9 mouse cellular contexts compared by ENCODE assay signal in the genomic region with DNA sequence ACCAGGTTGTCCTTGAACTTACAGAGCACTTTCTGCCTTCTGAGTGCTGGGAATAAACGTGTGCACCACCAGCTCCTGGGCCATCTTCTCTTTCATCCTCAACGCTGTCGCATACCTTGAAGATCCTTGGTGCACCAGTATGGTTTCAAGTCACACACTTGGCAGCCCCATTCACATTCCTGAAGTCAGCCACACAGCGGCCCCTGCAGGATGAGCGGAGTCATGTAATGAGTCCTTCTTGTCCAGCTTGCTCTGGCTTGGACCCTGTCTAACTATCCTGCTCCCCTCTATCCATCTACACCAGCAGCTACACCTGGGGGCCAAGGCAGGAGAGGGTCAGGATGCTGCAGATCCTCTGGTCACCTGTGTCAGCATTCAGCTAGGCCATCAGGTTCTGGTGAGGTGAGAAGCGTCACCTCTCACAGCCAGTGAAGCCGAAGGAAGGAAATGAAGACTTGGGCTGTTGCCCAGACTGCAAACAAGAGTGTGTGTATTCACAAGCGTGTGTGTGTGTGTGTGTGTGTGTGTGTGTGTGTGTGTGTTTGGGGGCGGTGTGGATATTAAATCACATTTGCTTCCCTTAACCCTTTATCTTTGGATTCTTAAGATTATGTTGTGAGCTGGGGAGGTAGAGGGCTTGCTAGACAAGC. TPM values are rescaled to one million over a fixed set of nuclear protein-coding genes. Genes with fewer than 3 reads are reported as not detected.
DNase-seq lines count a peak whose midpoint lies in the region; ATAC-seq and TF ChIP-seq lines count a peak whose summit lies in the region.
"Had no signal": no experiment of that assay in that cellular context is flagged by ENCODE, and none has a peak within 500 bp of the region (broad histone marks: within the 10 kb centered on the region; RNA-seq: fewer than 3 reads in every experiment).

No protein-coding gene starts in this region.

- H3K4me3 ChIP-seq in liver, adult 2 months (ENCODE audit: insufficient read depth, low read depth, low read length), result no peak overlapping the region
- H3K4me3 ChIP-seq in liver, embryonic 11.5 days (ENCODE audit: low read depth, low read length), result no peak overlapping the region
- no peak overlapping the region for H3K4me3 ChIP-seq in bone marrow, adult 2 months (replicated peaks; ENCODE audit: control insufficient read depth, low read depth, low read length)
- H3K4me3 ChIP-seq in kidney, embryonic 15.5 days (replicated peaks), result no peak overlapping the region
- H3K4me3 ChIP-seq: erythroblast, embryonic 14.5 days had no signal

- no peaks in the 10 kb centered on the region for H3K27me3 ChIP-seq in liver, adult 2 months (ENCODE audit: control insufficient read depth, insufficient read depth, low read length)
- 0 out of 2 replicates have a peak, but pooled peaks cover 2% of the 10 kb centered on the region for H3K27me3 ChIP-seq in liver, embryonic 11.5 days (replicated peaks; ENCODE audit: control insufficient read depth, insufficient read depth, low read length)
- H3K27me3 ChIP-seq in kidney, embryonic 15.5 days, result no peaks in the 10 kb centered on the region

- no peaks in the 10 kb centered on the region for H3K4me1 ChIP-seq in liver, adult 2 months (ENCODE audit: control insufficient read depth, insufficient read depth, low read length)
- peaks cover 9% of the 10 kb centered on the region for H3K4me1 ChIP-seq in liver, embryonic 11.5 days (replicated peaks; ENCODE audit: control insufficient read depth, insufficient read depth, low read length)
- H3K4me1 ChIP-seq in bone marrow, adult 2 months (ENCODE audit: control insufficient read depth, insufficient read depth, low read length), result no peaks in the 10 kb centered on the region; the same call in 1 of the 2 replicates
- H3K4me1 ChIP-seq in kidney, embryonic 15.5 days, result peaks cover 13% of the 10 kb centered on the region; the same call in 1 of the 2 replicates

- no peak for ATAC-seq in liver, embryonic 11.5 days (replicated peaks; ENCODE audit: low FRiP score)
- ATAC-seq in kidney, embryonic 15.5 days (replicated peaks; ENCODE audit: low FRiP score), result 0 out of 2 replicates have a peak, but pooled peaks have one; percentile 23

- no peaks in the 10 kb centered on the region for H3K79me2 ChIP-seq in liver, adult 2 months (ENCODE audit: control insufficient read depth, insufficient read depth, low read length)

- DNase-seq in cerebellum, adult 9-10 months, result peak; percentile 26
- DNase-seq in cerebellum, adult 9-11 months, result no peak
- DNase-seq in liver, adult 2 months (ENCODE audit: extremely low read depth, low read depth, low spot score), result peak; percentile 17
- DNase-seq in liver, embryonic 11.5 days (ENCODE audit: low spot score), result no peak
- DNase-seq in retina, embryonic 14.5 days (ENCODE audit: low spot score), result peak; percentile 44
- no peak for DNase-seq in layer of hippocampus, postnatal 36 days

- no peak overlapping the region for H3K27ac ChIP-seq in liver, adult 2 months (replicated peaks; ENCODE audit: insufficient read depth, low read depth, low read length)
- H3K27ac ChIP-seq in liver, embryonic 11.5 days (ENCODE audit: low read depth, low read length), result no peak overlapping the region
- no peak overlapping the region for H3K27ac ChIP-seq in bone marrow, adult 2 months (ENCODE audit: control insufficient read depth, insufficient read depth, low read depth, low read length, poor library complexity)
- H3K27ac ChIP-seq in kidney, embryonic 15.5 days, result no peak overlapping the region

- H3K4me2 ChIP-seq in liver, embryonic 11.5 days, result no peak overlapping the region
- H3K4me2 ChIP-seq in kidney, embryonic 15.5 days, result no peak overlapping the region

- peak; percentile 43 for TF ChIP-seq CTCF in liver, adult 2 months (IDR thresholded peaks at IDR 0.05; ENCODE audit: low read depth, low read length)
- TF ChIP-seq CTCF in bone marrow, adult 2 months (IDR thresholded peaks at IDR 0.05; ENCODE audit: control insufficient read depth, insufficient read depth, low read length), result peak; percentile 44; the same call in 1 of the 2 replicates

- no peak overlapping the region for H3K9ac ChIP-seq in liver, adult 2 months (ENCODE audit: low read depth, low read length)
- H3K9ac ChIP-seq in liver, embryonic 11.5 days (ENCODE audit: low read depth, low read length), result no peak overlapping the region
- H3K9ac ChIP-seq in kidney, embryonic 15.5 days, result no peak overlapping the region

- TF ChIP-seq POLR2A in liver, adult 2 months (IDR thresholded peaks at IDR 0.05; ENCODE audit: extremely low read depth, insufficient read depth, low read length), result no peak
- no peak for TF ChIP-seq POLR2A in bone marrow, adult 2 months (IDR thresholded peaks at IDR 0.05; ENCODE audit: borderline replicate concordance, control insufficient read depth, low read depth, low read length)

- no peaks in the 10 kb centered on the region for H3K36me3 ChIP-seq in liver, adult 2 months (ENCODE audit: control insufficient read depth, insufficient read depth, low read length)
- H3K36me3 ChIP-seq in liver, embryonic 11.5 days (ENCODE audit: control insufficient read depth, insufficient read depth, low read length), result no peaks in the 10 kb centered on the region
- no peaks in the 10 kb centered on the region for H3K36me3 ChIP-seq in kidney, embryonic 15.5 days

- WGBS in liver, adult 2 months, result 37% methylated on average over 9 of the region's 9 CpGs
- WGBS in liver, embryonic 11.5 days, result 56% methylated on average over 9 of the region's 9 CpGs
- 45% methylated on average over 9 of the region's 9 CpGs for WGBS in bone marrow, adult 2 months
- WGBS in kidney, embryonic 15.5 days, result 54% methylated on average over 9 of the region's 9 CpGs

- H3K9me3 ChIP-seq in liver, embryonic 11.5 days (ENCODE audit: control insufficient read depth, low read length), result no peaks in the 10 kb centered on the region
- no peaks in the 10 kb centered on the region for H3K9me3 ChIP-seq in kidney, embryonic 15.5 days (replicated peaks)

RNA-seq across cellular contexts. Expression of gene Galnt10, which starts 18.0 kb away (rescaled TPM):
- total RNA-seq in liver, adult 2 months (2014; rRNA removed), result 2.5 and 3.9 TPM in 2 replicates
- polyA plus RNA-seq in liver, adult 2 months (2012; rRNA removed), result 3.2 and 3.9 TPM in 2 replicates
- 17.5 and 19.8 TPM in 2 replicates for polyA plus RNA-seq in liver, embryonic 11.5 days (2014; fragmentation: Nextera tagmentation; extraction: Ambion mirVana)
- 16.6 and 18.0 TPM in 2 replicates for polyA plus RNA-seq in bone marrow, adult 2 months (2011; ENCODE audit: insufficient read depth, insufficient read length, low replicate concordance, missing spikeins)
- 22.3 and 23.6 TPM in 2 replicates for polyA plus RNA-seq in kidney, embryonic 15.5 days (2015; fragmentation: Nextera tagmentation; extraction: Ambion mirVana)
- total RNA-seq in layer of hippocampus, postnatal 36 days (2021), result 1 to 10 TPM; 6.9 to 7.3 TPM

Comparison
In these comparisons a context has a peak if more than half of its experiments do, and no peak if none do; other contexts are left out.
1. DNase-seq: peak in cerebellum, adult 9-10 months (single experiment), liver, adult 2 months (single experiment) and retina, embryonic 14.5 days (single experiment); none in cerebellum, adult 9-11 months (single experiment), liver, embryonic 11.5 days (single experiment) and layer of hippocampus, postnatal 36 days (0 of 2).